Mouse (Mus musculus) mouse trophoblast stem cell (cell line): ENCODE data around the gene Rrnad1.

Experiments
- in situ Hi-C, 2 experiments: fragments of 300-500 bp; cut with MseI, MboI; formaldehyde crosslinking; loops; 2 replicates in 1 of 2; 3 replicates in 1 of 2; pipeline ENCODE4 v1.15.1; 2025

Gene Rrnad1

DNA sequence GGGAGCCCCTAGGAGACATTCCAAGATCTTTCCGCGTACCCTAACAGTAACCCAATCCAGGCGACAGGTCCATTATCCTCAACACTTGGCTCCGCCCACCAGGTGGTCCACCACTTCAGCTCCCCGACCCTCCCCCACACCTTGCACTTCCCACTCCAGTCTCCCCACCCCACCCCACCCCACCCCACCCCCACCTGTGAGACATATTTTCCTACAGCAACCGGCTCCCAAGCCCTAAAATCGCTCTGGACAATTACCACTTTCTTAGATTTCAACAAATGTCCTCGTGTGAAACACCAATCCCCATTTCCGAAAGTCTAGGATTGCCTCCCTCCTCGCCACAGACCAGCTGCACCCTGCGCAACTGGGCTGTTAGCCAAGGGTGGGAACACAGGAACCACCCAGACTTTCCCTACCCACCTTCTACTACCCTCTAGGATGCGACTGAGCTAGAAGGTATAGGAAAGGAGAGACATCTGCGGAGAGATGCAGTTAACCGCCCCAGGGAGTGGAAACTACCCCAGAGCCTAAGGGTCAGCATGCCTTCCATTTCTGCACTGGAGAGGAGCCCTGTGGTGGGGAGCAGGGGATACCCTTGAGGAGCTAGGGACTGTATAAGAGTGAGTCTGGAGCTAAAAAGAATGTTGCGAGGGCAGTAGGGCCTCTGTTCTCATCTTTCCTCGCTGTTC, 18.9 kb upstream of the Rrnad1 start:
- in situ Hi-C loops = no loop called here

DNA sequence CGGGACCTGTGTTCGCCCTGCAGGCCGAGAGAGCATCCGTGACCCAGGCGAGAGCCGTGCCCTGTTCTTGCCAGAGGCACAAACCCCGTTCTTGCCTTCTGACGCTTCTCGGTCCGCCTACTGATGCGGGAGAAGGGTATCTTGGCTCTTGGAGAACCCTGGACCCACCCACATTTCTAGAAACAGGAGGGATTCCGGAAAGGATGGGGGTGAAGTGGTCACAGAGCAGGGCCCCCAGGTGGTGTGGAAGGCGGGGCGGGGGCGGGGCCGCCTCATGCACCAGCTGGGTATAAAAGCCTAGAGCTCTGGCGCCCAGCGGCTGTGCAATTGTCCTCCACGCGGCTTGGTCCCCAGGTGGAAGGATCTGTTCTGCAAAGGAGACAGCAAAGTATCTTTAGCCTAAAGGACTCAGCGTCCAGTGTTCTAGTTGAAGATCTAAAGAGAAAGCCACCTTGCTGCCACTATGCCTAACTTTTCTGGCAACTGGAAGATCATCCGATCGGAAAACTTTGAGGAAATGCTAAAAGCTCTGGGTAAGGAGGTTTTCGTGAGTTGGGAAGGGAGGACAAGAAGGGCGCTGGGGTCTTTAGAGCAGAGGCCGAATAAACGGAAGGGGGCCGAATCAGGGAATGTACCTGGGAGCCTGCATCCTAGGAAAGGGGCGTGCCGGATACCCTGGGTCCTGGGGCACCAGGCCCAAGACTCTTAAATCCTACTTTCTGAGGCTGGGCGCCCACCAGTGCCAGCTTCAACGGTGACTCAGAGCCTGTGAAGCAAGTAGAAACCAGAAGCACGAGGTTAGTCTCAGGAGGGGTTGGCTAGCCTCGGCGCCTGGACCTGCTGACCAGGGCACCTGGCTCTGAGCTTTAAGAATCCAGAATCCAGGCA, 18.1 kb upstream of the Rrnad1 start, which contains the start of gene Crabp2:
Gene Crabp2, plus strand, starts transcription at position 289 of the 888 bp plus-strand sequence.
- in situ Hi-C loops = no loop called here

GRCm38 (mm10) chr3:87947811-87948199, 17.3 kb upstream of the Rrnad1 start:
- in situ Hi-C loops = no loop called here

- in situ Hi-C loops = no loop called here
Observed at GRCm38 (mm10) chr3:87947056-87947810, 16.7 kb upstream of the Rrnad1 start.

DNA sequence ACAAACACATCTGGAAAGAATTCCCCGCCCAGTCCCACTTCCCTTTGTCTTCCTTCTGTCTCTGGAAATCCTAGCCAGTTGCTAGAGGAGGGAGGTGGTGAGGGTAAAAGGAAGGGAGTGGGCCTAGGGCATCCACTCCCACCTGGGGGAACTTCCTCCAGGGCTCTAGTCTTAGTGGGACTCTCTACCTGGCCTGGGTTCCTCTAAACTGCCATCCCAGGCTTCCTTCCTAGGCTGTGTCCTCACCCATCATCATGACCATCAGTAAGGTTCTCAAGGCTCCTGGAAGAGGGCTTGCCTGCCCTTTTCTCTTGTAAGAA, 16.0 kb upstream of the Rrnad1 start:
- in situ Hi-C loops = no loop called here

DNA sequence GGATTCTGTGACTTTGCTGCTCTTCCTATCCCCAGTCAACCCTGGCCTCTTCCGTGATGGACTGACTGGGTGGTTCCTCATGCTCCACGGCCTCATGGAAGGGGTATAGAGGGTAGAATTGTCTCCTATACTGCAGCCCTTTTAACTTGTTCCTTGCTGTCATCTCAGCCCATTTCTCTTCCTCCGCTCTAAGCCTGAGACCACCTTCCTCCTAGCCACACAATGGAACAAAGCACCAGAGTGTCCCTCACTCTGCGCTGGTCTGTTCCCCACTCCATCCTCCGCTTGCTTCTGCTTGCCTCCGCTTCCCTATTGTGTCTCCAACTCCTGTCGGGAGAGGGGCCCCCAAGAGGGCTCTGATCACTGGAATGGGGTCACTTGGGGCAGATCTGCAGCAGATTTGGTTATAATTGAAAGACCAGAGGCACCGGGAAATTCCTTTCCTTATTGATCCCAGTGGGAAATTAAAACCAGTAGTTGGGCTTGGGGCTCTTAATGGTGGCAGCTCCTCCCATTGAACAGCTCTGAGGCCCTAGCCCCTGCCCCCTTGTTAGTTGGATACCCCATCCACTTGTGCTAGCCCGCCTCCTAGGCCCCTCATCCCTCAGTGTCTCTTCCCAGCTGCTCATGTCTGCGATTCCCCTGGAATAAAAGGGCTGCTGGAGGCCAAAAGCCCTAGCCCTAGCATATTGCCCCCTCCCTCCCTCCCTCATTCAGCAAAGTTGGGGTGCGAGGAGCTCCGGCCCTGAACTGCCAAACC, 15.4 kb upstream of the Rrnad1 start:
- in situ Hi-C loops = no loop called here

DNA sequence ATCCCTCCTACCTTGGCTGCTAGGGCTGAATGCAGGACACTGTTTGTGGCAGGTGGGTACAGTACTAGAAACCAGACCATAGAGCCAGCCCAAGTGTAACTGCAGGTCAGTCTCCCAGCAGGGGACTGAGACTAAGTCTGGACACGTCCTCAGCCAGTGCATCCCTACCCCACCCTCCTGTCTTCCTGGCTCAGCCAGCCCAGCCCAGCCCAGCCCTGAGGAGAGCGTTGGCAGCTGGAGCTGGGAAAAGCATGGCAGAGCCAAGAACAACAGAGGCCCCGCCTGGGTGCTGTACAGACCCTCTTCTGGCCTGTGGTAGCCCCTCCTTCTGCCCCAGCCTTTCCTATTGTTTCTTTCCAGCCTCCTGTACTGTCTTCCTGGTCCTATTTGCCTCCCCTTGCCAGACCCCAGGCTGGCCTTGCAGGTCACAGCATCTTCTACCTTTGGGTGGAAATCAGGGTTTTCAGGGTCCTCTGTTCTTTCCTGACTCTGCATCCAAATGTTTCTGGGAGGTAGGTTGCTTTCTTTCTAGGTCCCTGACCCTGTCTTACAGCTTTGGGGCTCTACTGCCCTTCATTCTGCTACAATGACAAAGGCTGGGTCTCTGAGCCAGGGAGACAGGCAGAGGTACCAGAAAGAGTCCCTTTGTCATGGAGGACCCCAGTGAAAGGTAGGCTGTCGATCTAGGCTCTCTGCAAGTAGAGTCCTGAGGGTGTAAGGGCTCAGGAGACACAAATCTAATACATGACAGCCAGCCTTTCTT, 14.5 kb upstream of the Rrnad1 start:
- in situ Hi-C loops = no loop called here

DNA sequence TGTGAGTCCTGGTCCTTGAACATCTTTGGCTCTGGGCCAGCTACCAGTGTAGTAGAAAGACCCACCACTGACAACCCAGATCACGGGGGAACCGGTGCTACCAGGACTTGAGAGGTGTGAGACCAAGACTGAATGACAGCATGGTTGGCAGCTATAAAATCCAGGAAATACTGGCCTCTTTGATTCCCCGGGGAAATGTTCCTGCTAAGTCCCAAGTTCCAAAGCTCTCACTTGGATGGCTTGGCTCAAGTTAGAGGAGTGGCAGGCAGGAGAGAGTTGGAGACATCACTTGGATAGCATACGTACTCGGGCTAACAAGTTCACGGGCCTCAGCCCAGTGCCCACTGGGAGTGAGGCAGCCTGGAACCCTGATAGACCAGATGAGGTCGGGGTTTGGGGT, 13.1 kb upstream of the Rrnad1 start:
- in situ Hi-C loops = no loop called here

GRCm38 (mm10) chr3:87942471-87942870, 12.0 kb upstream of the Rrnad1 start:
- in situ Hi-C loops = no loop called here

- in situ Hi-C loops = no loop called here
Observed at GRCm38 (mm10) chr3:87940611-87941010, 10.1 kb upstream of the Rrnad1 start.

- in situ Hi-C loops = no loop called here
Observed at GRCm38 (mm10) chr3:87935776-87936175, 5.3 kb upstream of the Rrnad1 start.

DNA sequence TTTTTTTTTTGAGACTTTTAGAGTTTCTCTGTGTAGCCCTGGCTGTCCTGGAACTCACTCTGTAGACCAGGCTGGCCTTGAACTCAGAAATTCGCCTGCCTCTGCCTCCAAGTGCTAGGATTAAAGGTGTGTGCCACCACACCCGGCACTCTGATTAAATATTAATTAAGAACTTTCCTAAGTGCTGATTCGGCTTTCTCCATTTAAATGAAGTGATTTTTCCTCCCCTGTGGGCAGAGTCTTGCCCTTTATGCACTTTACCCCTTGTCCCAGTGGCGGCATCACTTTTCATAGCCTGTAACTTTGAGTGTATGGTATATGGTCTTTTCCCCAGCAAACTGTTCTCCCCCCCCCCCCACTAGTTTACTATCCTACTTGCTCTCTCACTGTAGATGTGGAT, 4.7 kb upstream of the Rrnad1 start:
- in situ Hi-C loops = no loop called here

- in situ Hi-C loops = no loop called here
Observed at GRCm38 (mm10) chr3:87934501-87934900, 4.0 kb upstream of the Rrnad1 start.

DNA sequence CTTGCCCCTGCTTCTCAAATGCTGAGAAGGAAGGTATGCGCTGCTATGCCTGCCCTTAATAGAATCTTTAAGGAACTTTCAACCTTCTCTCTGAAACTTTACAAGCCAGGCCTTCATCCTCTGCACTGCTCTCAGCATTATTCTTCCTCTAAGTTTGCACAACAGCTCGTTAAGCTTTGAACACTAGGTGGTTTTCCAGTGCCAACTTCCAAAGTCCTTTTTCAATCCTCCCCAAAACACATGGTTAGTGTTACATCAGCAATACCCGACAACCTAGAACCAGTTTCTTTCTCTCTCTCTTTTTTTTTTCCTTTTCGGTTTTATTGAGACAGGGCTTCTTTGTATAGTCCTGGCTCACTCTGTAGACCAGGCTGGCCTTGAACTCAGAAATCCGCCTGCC, 3.5 kb upstream of the Rrnad1 start:
- in situ Hi-C loops = no loop called here

GRCm38 (mm10) chr3:87929341-87930077, 1.0 kb downstream of the Rrnad1 start:
- in situ Hi-C loops = no loop called here

DNA sequence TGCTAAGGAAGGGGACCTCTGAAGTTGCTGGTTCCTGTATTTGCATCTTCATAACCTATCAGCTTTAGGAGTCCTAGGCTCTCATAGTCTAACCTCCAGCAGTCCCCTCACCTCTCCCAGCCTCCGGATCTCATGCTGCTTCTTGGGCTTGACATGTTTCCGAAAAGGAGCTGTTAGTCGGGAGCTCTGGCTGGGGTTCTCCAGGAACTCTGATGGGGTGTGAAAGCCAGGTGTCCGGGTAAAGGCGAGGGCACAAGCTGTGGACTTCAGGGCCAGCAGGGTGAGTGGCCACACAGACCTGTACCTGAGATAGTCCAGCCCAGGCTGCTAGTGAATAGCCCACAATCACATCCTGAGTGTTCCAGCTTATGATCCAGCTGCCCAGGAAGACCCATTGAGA, 3.1 kb downstream of the Rrnad1 start:
- in situ Hi-C loops = no loop called here

DNA sequence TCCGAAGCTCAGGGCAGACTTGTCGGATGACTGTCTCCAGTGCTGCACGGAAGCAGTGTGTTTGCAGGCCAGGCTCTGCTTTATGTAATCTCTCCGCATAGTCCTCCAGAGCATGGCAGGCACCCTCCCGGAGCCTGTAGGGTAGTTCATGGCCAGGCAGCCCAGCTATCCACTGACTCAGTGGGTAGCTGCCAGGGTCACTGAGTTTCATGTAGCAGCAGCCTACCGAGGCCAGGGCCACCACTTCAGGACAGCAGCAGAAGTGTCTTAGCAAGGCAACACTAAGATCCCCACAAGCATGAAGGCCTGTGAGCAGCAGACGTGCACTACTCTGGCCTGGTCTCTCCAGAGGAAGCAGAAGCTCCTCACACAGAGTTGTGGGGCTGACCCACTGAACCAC, 5.5 kb downstream of the Rrnad1 start:
- in situ Hi-C loops = no loop called here

GRCm38 (mm10) chr3:87920270-87920943, 10.1 kb downstream of the Rrnad1 start:
- in situ Hi-C loops = no loop called here

DNA sequence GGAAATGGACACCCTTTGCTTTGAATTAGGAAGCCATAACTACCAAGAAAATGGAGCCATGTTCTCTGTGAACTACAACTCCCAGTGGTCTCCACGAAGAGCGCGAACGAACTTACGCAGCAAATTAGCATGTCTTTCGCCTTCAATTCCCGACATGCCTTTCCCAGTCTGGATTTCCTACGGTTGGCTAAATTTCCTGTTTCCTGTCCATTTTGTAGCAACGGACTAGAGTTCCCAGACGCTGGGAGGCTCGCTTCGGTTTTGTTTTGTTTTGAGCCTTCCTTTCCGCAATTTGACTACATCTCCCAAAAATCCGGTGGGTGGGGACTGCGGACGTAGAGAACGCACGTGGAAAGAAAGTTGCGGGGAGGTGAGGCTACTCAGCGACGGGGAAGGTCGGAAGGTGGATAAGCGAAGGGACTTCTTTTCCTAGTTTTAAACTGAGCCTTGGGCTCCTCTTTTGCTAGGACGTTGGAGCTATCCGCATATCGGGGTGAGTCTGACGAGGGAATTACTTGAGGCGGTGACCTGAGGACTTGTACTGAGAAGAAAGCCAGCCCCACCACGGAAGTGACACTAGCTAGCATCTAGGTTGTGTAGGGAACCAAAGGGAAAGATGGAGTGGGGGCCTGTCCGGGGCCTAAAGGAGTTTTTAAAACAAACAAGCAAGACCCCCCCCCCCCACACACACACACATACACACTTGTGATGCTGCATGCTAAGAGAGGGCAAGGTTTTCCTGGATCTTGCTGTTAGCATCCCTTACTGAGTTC, 11.0 kb downstream of the Rrnad1 start, which contains the start of gene Mrpl24:
Gene Mrpl24, plus strand, starts transcription at position 171 of the 773 bp plus-strand sequence.
- in situ Hi-C loops = no loop called here
